Mouse (Mus musculus): ENCODE data around the gene Gm10198. TPM values are rescaled to one million over a fixed set of nuclear protein-coding genes. Genes with fewer than 3 reads are reported as not detected.

The Gm10198 gene
- total and polyA plus RNA-seq, 2 experiments from 2014 or later, result not detected

- 92% methylated on average over 5 of the region's 5 CpGs for WGBS
- Histone ChIP-seq H3K9me3 (ENCODE audit: low read length) (no peaks in the 10 kb centered on the region), H3K4me2 (ENCODE audit: low read depth, low read length) (no peak overlapping the region), H3K36me3 (ENCODE audit: insufficient read depth, low read length) (no peaks in the 10 kb centered on the region), H3K4me1 (ENCODE audit: insufficient read depth, low read length) (no peaks in the 10 kb centered on the region), H3K27me3 (ENCODE audit: insufficient read depth, low read length) (no peaks in the 10 kb centered on the region), H3K27ac (no peak overlapping the region), H3K9ac (replicated peaks; ENCODE audit: low read length) (no peak overlapping the region), H3K4me3 (ENCODE audit: low read length) (no peak overlapping the region)
- ATAC-seq (no peak), DNase-seq (ENCODE audit: low spot score) (no peak)
- TF ChIP-seq CTCF (IDR thresholded peaks at IDR 0.05; ENCODE audit: low read depth), result no peak
Observed at GRCm38 (mm10) chr13:111604826-111605225, 12.2 kb downstream of the Gm10198 start.

GRCm38 (mm10) chr13:111616168-111617125 is 23.9 kb downstream of the Gm10198 start:
- Histone ChIP-seq H3K4me3 (ENCODE audit: low read length) (no peak overlapping the region), H3K27ac (no peak overlapping the region), H3K4me1 (ENCODE audit: insufficient read depth, low read length) (no peaks in the 10 kb centered on the region), H3K4me2 (ENCODE audit: low read depth, low read length) (no peak overlapping the region), H3K27me3 (ENCODE audit: insufficient read depth, low read length) (no peaks in the 10 kb centered on the region), H3K9me3 (ENCODE audit: low read length) (no peaks in the 10 kb centered on the region), H3K36me3 (ENCODE audit: insufficient read depth, low read length) (no peaks in the 10 kb centered on the region), H3K9ac (replicated peaks; ENCODE audit: low read length) (no peak overlapping the region)
- WGBS, result 75% methylated on average over 13 of the region's 13 CpGs
- TF ChIP-seq CTCF (IDR thresholded peaks at IDR 0.05; ENCODE audit: low read depth), result no peak
- no peak for ATAC-seq
- DNase-seq (ENCODE audit: low spot score), result peak; percentile 10

- Histone ChIP-seq H3K4me2 (ENCODE audit: low read depth, low read length) (no peak overlapping the region), H3K36me3 (ENCODE audit: insufficient read depth, low read length) (no peaks in the 10 kb centered on the region), H3K4me1 (ENCODE audit: insufficient read depth, low read length) (no peaks in the 10 kb centered on the region), H3K27ac (no peak overlapping the region), H3K27me3 (ENCODE audit: insufficient read depth, low read length) (no peaks in the 10 kb centered on the region), H3K9ac (replicated peaks; ENCODE audit: low read length) (no peak overlapping the region), H3K9me3 (ENCODE audit: low read length) (no peaks in the 10 kb centered on the region), H3K4me3 (ENCODE audit: low read length) (no peak overlapping the region)
- no peak for TF ChIP-seq CTCF (IDR thresholded peaks at IDR 0.05; ENCODE audit: low read depth)
- no peak for ATAC-seq
- no peak for DNase-seq (ENCODE audit: low spot score)
- 91% methylated on average over 4 of the region's 4 CpGs for WGBS
Observed at GRCm38 (mm10) chr13:111620433-111620832, 27.8 kb downstream of the Gm10198 start.

GRCm38 (mm10) chr13:111622425-111622824 is 29.8 kb downstream of the Gm10198 start:
- no peak for DNase-seq (ENCODE audit: low spot score)
- ATAC-seq, result no peak
- Histone ChIP-seq H3K9ac (replicated peaks; ENCODE audit: low read length) (no peak overlapping the region), H3K9me3 (ENCODE audit: low read length) (no peaks in the 10 kb centered on the region), H3K4me3 (ENCODE audit: low read length) (no peak overlapping the region), H3K36me3 (ENCODE audit: insufficient read depth, low read length) (no peaks in the 10 kb centered on the region), H3K4me2 (ENCODE audit: low read depth, low read length) (no peak overlapping the region), H3K4me1 (ENCODE audit: insufficient read depth, low read length) (no peaks in the 10 kb centered on the region), H3K27me3 (ENCODE audit: insufficient read depth, low read length) (no peaks in the 10 kb centered on the region), H3K27ac (no peak overlapping the region)
- no peak for TF ChIP-seq CTCF (IDR thresholded peaks at IDR 0.05; ENCODE audit: low read depth)
- 93% methylated on average over 3 of the region's 3 CpGs for WGBS

DNA sequence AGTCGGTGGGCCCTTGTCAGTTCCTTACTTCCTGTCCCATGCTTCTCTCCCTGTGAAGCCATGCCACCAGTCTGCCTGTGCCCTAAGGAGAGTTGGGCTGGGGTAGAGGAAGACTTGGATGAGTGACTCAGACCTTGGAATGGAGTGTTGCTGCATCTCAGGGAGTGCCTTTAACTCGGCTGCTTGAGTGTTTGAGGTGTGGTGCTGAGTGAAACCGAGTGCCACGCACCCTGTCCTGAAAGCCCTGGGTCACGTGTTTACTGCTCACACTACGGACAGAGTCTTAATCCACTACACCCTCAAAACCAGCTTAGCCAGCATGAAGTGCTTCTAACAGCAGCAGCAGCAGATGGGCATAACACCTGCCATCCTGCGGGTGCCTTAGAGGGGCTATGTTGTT is 30.5 kb downstream of the Gm10198 start:
- Histone ChIP-seq H3K36me3 (ENCODE audit: insufficient read depth, low read length) (no peaks in the 10 kb centered on the region), H3K4me2 (ENCODE audit: low read depth, low read length) (no peak overlapping the region), H3K9ac (replicated peaks; ENCODE audit: low read length) (no peak overlapping the region), H3K27ac (no peak overlapping the region), H3K27me3 (ENCODE audit: insufficient read depth, low read length) (no peaks in the 10 kb centered on the region), H3K9me3 (ENCODE audit: low read length) (no peaks in the 10 kb centered on the region), H3K4me1 (ENCODE audit: insufficient read depth, low read length) (no peaks in the 10 kb centered on the region), H3K4me3 (ENCODE audit: low read length) (no peak overlapping the region)
- TF ChIP-seq CTCF (IDR thresholded peaks at IDR 0.05; ENCODE audit: low read depth), result no peak
- WGBS, result 82% methylated on average over 7 of the region's 7 CpGs
- no peak for DNase-seq (ENCODE audit: low spot score)
- no peak for ATAC-seq

DNA sequence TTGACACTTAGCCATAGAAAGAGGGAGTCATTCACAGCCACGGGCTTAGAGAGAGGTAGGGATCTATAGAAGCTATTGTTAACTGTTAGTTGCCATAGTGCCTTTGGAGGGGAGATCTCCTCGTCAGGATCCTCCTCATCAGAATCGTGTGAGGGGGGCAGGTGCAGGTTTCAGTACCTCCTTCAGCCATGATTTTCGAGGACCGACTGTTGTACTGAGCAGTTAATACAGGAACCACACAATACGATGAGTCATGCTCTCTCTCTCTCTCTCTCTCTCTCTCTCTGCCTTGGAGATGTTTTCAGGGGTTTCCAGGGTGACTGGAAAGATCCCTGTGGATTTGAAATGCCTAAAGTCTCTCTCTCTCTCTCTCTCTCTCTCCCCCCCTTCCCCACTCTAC is 31.5 kb downstream of the Gm10198 start:
- Histone ChIP-seq H3K9ac (replicated peaks; ENCODE audit: low read length) (no peak overlapping the region), H3K27me3 (ENCODE audit: insufficient read depth, low read length) (no peaks in the 10 kb centered on the region), H3K27ac (no peak overlapping the region), H3K4me1 (ENCODE audit: insufficient read depth, low read length) (no peaks in the 10 kb centered on the region), H3K9me3 (ENCODE audit: low read length) (no peaks in the 10 kb centered on the region), H3K4me2 (ENCODE audit: low read depth, low read length) (no peak overlapping the region), H3K36me3 (ENCODE audit: insufficient read depth, low read length) (no peaks in the 10 kb centered on the region), H3K4me3 (ENCODE audit: low read length) (no peak overlapping the region)
- 38% methylated on average over 6 of the region's 6 CpGs for WGBS
- DNase-seq (ENCODE audit: low spot score) (no peak), ATAC-seq (no peak)
- TF ChIP-seq CTCF (IDR thresholded peaks at IDR 0.05; ENCODE audit: low read depth), result no peak

Data from hindbrain, postnatal 0 days (tissue).